Mouse (Mus musculus): ENCODE data around the gene Itgb3bp. TPM values are rescaled to one million over a fixed set of nuclear protein-coding genes. Genes with fewer than 3 reads are reported as not detected.

Itgb3bp gene
- polyA plus RNA-seq, 1 experiment from 2014 or later, result 42.6 TPM

DNA sequence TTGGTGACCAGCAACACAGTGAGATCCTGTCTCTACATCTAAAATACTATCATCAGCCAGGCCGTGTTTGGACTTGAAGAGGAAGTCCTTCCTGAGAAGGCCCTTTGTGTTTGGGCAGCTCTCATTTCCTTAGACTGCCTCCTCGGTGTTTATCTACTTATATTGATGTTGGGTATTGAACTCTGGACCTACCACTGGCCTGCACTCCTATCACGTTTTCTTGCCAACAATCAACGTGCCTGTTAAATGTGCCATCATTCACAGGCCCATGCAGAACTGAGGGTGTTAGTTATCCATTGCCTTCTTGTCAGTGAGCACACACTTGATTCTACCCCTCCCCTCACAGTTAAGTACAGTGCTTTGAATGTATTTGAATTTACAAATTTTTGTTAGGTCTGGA lies 211.7 kb downstream of the Itgb3bp start:
- no peak for ATAC-seq (ENCODE audit: insufficient number of reproducible peaks, low FRiP score)

DNA sequence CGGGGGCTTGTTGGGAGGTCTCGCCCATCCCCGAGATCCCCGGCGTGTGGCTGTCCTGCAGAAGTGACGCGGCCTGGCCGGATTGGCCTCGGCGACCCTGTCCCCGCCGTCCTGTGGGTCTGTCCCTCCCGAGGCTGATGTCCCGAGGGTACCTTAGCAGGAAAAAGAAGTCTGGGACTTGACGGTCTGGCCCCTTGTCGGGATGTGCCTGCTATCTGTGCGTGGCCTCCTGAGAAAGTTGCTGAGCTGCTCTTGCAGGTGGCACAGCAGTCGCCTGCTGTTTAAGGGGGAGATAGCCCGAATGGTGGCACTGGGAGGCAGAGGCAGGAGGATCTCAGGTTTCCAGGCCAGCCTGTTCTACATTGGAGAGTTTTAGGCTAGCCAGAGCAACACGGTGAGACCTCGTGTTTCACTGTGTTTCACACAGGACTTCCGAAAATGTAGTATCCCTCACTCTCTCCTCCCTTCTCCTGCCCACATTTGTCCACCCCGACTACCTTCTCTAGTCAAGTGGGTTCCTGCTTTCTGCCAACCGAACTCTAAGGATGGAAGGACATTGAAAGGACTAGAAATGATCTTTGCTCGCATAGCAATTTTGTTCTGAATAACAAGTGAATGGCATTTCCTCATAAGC lies 213.7 kb downstream of the Itgb3bp start:
- peak overlapping the region; percentile 80 for H3K4me2 ChIP-seq
- H3K27me3 ChIP-seq (replicated peaks), result no peaks in the 10 kb centered on the region
- ATAC-seq (ENCODE audit: insufficient number of reproducible peaks, low FRiP score), result peak; percentile 16; the same call in 1 of the 2 replicates

More for the DNA sequence above, 211.7 kb downstream of the Itgb3bp start:
- no peaks in the 10 kb centered on the region for H3K27me3 ChIP-seq (replicated peaks)
- no peaks in the 10 kb centered on the region for H3K9me3 ChIP-seq (replicated peaks)
- H3K4me2 ChIP-seq, result no peak overlapping the region
- H3K36me3 ChIP-seq, result peaks cover 10% of the 10 kb centered on the region; the same call in 1 of the 2 replicates
- no peak overlapping the region for H3K27ac ChIP-seq (ENCODE audit: poor library complexity, severe bottlenecking)
- H3K4me3 ChIP-seq, result no peak overlapping the region
- H3K4me1 ChIP-seq (replicated peaks), result peaks cover 6% of the 10 kb centered on the region
- 53% methylated on average over 4 of the region's 4 CpGs for WGBS
- no peak overlapping the region for H3K9ac ChIP-seq

More for the DNA sequence above, 213.7 kb downstream of the Itgb3bp start:
- WGBS, result 22% methylated on average over 25 of the region's 25 CpGs
- H3K9ac ChIP-seq, result peak overlapping the region; percentile 85
- no peaks in the 10 kb centered on the region for H3K9me3 ChIP-seq (replicated peaks)
- H3K36me3 ChIP-seq, result peaks cover 7% of the 10 kb centered on the region; the same call in 1 of the 2 replicates
- peaks cover 6% of the 10 kb centered on the region for H3K4me1 ChIP-seq (replicated peaks)
- peak overlapping the region; percentile 82 for H3K4me3 ChIP-seq
- H3K27ac ChIP-seq (ENCODE audit: poor library complexity, severe bottlenecking), result peak overlapping the region; percentile 67

Other genes starting within 250 kb of the Itgb3bp start
- 11.2 and 13.1 TPM in 2 replicates for gene Alg6, start 214.1 kb downstream of the Itgb3bp start, polyA plus RNA-seq (2016; fragmentation: Nextera tagmentation; extraction: Ambion mirVana)
- 10.4 and 11.5 TPM in 2 replicates for gene Efcab7, start 100.6 kb downstream of the Itgb3bp start, polyA plus RNA-seq (2016; fragmentation: Nextera tagmentation; extraction: Ambion mirVana)
- gene Pgm1, start 399 bp downstream of the Itgb3bp start, polyA plus RNA-seq (2016; fragmentation: Nextera tagmentation; extraction: Ambion mirVana), result 247 and 258 TPM in 2 replicates
- gene Ror1, start 166.0 kb upstream of the Itgb3bp start, polyA plus RNA-seq (2016; fragmentation: Nextera tagmentation; extraction: Ambion mirVana), result 13.9 and 15.0 TPM in 2 replicates

Measured in heart, embryonic 12.5 days (tissue).